Mouse (Mus musculus): Measurements from ENCODE around the gene Pten.

- no peak for TF ChIP-seq CTCF (IDR thresholded peaks at IDR 0.05; ENCODE audit: extremely low read depth, insufficient read length, insufficient replicate concordance, low read depth, low read length)
- TF ChIP-seq POLR2A (IDR thresholded peaks at IDR 0.05; ENCODE audit: low read depth, low read length) = no peak
Measured at GRCm38 (mm10) chr19:32760499-32760898, 3.2 kb downstream of the Pten start.

All from small intestine, adult 2 months (tissue).